Mouse (Mus musculus) MEL-GATA-1-ER (cell line): ENCODE results near the gene Uqcc2.
A peak's percentile ranks its signal among the peaks of the same experiment; 100 is the strongest.

Experiments
- DNase-seq: peaks from one replicate; pipeline ENCODE4 v3.0.0-alpha.2; 2012; ENCODE audit warnings: low read depth; ENCODE audit errors: extremely low read depth

Uqcc2 gene

GRCm38 (mm10) chr17:27123813-27124375, 9.8 kb downstream of the Uqcc2 start:
- no peak for DNase-seq

DNA sequence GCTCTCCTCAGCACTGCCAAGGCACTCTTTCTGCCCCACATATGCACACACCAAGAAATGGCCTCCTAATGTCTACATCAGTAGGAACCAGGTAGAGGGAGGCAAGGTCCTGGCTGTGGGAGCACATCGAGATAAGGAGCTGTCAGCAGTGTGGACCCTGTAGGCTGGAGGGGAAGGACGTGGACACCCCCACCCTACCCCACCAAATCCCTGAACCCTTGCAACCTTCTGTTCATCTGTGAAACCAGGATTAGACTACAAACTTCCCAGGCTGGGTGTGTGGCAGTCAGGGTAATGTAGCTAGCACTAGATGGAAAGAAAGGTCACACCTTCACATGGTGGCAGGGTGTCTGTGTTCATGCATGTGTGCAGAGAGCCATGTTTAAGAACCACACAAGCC, 10.6 kb downstream of the Uqcc2 start:
- no peak for DNase-seq

DNA sequence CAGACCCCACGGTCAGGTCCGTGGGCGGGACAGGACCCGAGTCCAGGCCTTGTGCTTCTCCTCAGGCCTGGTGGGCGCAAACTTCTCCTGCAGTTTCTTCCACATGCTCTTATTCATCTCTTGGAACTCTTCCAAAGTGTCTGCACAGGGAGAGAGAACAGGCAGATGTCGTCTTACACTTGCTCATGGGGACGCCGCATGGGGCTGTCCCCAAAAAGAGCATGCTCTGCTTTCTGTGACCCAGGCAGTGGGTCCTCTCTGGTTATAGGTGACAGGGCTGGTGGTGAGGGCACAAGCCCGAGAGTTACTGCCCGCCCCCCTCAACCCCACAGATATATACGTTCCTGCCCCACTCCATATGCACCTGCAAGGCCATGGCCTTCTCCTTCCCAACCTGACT, 11.0 kb downstream of the Uqcc2 start:
- no peak for DNase-seq

GRCm38 (mm10) chr17:27121781-27122180, 11.9 kb downstream of the Uqcc2 start:
- no peak for DNase-seq

DNA sequence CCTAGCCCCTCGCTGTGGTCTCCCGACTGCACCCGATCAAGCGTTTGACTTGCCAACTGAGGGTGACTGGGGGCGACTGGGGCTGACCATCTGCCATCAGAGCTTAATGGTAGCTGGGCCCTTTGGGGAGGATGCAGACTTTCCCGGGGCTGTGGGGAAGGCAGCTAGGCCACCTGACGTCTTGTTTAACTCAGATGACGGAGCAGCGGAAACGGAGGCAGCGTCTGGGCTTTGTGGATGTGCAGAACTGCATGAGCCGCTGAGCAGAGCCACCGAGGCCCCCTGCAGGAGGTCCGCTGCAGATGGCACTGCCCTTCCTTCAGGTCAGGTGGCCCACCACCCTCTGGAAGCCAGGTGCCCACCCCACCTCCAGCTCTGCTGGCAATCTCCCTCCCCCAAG, 12.4 kb downstream of the Uqcc2 start:
- DNase-seq: no peak

- no peak for DNase-seq
Measured at GRCm38 (mm10) chr17:27120561-27121024, 13.1 kb downstream of the Uqcc2 start.

GRCm38 (mm10) chr17:27119954-27120353, 13.8 kb downstream of the Uqcc2 start:
- DNase-seq: no peak

DNA sequence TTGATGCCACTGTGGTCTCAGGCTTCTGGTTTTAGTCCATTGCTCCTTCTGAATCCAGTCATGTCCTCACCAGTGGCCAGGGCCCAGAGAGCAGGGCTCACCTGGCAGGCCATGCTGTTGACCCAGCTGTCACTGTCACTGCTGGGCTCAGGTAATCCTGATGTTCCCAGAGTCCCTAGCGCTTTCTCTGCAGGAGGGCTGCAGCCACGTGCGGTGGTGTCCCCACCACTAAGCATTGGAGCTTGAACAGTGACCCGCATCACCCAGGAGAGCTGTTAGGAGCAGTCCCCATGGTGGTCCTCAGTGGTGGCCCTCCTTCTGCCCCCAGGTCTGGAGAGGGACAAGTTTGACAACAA, 14.2 kb downstream of the Uqcc2 start:
- no peak for DNase-seq

DNA sequence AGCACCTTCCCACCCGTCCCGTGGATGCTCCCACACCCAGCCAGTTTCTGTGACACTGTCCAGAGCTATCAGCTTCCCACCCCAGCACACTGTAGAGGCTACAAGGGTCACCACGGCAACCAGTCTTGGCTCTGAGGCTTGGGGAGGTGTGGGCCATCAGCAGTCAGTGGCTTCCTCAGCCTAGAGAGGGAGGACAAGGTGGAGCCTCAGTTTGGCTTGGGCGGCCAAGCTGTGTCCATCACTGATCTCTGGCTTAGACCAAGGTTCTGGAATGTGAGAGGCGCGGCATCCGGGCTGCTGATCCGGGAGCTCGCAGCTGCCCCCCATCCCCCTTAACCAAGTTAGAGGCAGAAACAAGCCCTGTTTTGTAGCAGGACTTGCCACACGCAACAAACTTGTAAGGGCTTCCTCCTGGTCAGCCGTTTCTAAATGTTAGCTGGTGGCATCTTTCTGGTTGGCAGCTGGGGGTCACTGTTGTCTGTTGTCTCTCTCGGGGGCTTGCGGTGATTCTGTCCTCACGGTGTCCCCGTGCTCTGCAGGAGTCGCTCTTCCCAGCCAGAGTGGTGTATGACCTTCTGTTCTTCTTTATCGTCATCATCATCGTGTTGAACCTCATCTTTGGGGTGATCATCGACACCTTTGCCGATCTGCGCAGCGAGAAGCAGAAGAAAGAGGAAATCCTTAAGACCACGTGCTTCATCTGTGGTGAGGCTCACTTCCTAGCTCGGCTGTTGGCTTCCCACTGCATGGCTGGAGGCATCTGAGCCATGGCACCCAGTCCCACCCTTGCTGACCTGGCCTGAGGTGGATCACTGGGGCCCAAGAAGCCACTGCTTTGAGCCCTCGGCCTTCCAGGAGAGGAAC, 14.8 kb downstream of the Uqcc2 start:
- no peak for DNase-seq

GRCm38 (mm10) chr17:27110072-27110471, 23.6 kb downstream of the Uqcc2 start:
- DNase-seq: no peak

DNA sequence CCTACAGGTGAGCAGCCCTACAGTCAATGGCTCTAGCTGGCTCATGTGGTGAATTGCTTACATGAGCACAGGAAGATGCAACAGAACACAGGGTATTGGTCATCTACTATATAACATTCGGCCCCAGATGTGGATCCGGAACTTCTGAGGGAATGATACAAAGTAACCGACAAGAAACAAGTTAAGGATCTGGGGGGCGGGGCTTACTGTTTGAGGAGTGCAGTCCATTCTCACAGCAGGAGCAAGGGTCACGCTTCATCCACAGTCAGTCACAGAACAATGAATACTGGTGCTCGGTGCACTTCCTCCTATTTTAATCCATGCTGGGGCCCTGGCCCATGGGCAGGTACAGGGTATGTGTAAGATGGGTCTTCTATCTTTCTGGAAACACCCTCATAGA, 25.8 kb downstream of the Uqcc2 start:
- no peak for DNase-seq

DNA sequence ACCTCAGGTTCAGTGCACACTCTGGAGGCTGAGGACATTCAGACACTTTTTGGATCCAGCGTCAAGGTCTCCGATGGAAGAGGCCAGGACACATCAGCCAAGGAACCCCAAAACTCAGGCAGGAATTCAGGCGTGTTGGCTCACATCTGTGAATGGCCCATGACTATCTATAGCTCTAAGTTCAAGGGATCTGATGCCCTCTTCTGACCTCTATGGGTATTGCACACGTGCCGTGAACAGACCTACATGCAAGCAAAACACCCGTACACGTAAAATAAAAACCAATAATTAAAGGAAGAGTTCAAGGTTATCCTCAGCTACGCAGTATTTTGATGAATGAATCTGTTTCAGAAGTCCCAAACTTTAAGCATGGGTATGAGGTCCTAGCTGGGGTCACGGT, 27.0 kb downstream of the Uqcc2 start:
- DNase-seq: no peak

- no peak for DNase-seq
Measured at GRCm38 (mm10) chr17:27105698-27106470, 27.8 kb downstream of the Uqcc2 start.

DNA sequence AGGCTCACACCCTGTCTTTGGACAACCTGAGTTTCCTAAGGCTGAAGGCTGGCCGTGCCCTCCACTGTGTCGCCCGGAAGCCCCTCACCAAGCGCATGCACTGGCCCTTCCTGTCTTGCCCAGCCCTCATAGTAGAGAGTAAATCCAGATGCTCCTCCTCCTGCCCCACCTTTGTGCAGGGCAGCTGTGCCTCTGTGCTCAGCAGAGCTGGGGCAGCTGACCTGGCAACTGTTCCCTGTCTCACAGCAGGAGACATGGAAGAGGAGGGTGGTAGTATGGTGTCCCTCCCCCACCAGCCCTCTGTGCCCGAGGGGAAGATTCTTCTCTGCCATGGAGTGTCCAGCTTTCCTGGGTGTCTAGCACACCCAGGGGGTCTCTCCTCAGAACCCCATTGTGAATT, 32.0 kb downstream of the Uqcc2 start:
- no peak for DNase-seq

GRCm38 (mm10) chr17:27095690-27096089, 38.0 kb downstream of the Uqcc2 start:
- no peak for DNase-seq

DNA sequence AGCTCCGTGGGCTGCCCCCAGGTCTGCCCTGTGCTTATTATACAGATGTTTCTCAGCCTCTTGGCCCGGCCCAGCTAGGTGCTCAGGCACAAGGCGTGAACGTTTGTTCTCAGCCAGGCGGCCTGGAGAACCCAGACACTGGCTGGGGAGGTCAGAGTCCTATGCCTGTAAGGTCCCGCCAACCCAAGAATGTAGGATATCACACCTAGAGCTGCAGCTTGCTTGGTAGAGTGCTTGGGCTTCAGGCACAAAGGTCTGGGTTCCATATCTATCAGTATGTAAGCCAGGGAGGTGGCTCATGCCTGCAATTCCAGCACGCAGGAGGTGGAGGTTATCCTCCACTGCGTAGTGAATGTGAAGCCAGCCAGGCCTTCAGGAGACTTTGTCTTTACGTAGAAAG, 43.6 kb downstream of the Uqcc2 start:
- DNase-seq: no peak

GRCm38 (mm10) chr17:27087426-27087825, 46.3 kb downstream of the Uqcc2 start:
- DNase-seq: no peak

GRCm38 (mm10) chr17:27085676-27086075, 48.0 kb downstream of the Uqcc2 start:
- DNase-seq: peak; percentile 50

DNA sequence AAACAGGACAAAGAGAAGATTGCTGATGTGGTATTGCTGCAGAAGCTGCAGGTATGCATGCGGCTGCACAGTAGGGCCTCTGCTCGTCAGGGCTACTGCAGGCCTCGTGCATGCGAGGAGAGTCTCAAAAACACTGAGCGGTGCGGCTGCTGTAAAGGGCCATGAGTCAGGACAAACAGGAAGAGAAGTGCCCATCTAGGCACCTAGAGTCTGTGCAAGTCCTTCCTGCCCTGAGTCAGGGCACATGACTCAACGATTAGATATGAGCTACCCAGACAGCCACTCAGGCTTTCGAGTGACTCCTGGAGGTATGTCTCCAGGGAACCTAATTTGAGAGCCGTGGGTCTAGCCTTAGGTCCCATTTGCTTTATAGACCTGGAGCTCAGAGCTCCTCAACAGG, 50.1 kb downstream of the Uqcc2 start:
- DNase-seq: no peak

DNA sequence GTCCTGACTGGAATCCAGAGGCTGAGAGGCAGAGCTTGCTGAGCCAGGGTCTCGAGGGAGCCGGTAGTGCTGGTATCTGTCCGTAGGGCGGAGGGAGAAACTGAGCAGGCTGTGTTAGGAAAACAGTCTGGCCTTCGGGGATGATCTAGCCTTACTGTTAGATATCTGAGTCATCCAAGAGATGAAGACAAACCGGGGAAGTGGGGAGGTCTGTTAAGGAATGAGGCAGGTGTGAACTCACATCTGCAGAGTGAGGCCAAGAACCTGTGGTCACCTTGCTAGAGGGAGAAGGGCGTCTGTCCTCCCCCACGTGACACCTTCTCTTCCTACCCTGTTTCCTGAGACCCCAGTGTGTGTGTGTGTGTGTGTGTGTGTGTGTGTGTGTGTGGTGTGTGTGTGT, 50.9 kb downstream of the Uqcc2 start:
- DNase-seq: no peak

DNA sequence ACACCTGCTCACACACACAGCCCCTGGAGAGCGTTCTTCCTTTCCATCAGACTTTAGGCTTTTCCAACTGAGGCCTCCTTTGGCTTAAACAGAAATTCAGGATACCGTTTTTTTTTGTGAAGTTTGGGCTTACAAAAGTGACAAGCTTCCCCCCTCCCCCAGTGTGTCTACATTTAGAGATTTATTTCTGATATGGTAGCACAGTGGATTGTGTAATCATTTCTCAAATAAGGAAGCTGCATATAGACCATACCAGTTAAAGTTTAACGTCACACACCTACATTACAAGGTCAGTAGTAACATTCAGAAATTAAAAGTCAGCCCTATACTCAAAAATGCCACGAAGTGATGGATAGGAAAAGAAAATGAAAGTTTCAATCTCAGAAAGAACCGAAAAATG, 51.8 kb downstream of the Uqcc2 start:
- DNase-seq: no peak

GRCm38 (mm10) chr17:27078499-27078898, 55.2 kb downstream of the Uqcc2 start:
- no peak for DNase-seq
